Mouse (Mus musculus) CH12.LX (cell line): ENCODE measurements around the gene Afg1l.

ENCODE experiments used
- CHD1 ChIP-seq: IDR thresholded peaks from 2 replicates; pipeline ENCODE4 v1.6.1; 2012; ENCODE audit warnings: low read depth, low read length, improper control_type of control experiment, inconsistent platforms
- CTCF ChIP-seq, 2 experiments: IDR thresholded peaks in 1 of 2; conservative IDR thresholded peaks in 1 of 2; 2 replicates each; pipeline ENCODE4 v1.5.1; 2011 to 2012; ENCODE audit warnings: low read depth in 2 of 2, low read length in 2 of 2, improper control_type of control experiment in 1 of 2, inconsistent platforms in 1 of 2, mild to moderate bottlenecking in 1 of 2, moderate library complexity in 1 of 2
- KAT2A ChIP-seq: IDR thresholded peaks from 2 replicates; pipeline ENCODE4 v1.6.1; 2012; ENCODE audit warnings: low read length, improper control_type of control experiment, inconsistent platforms; ENCODE audit not compliant: insufficient replicate concordance
- MAZ ChIP-seq: IDR thresholded peaks from 2 replicates; pipeline ENCODE4 v1.6.1; 2012; ENCODE audit warnings: low read depth, mild to moderate bottlenecking, inconsistent platforms, low read length, improper control_type of control experiment, moderate library complexity
- POLR2A ChIP-seq: IDR thresholded peaks from 2 replicates; pipeline ENCODE4 v1.6.1; 2011; ENCODE audit warnings: low read depth, mild to moderate bottlenecking, improper control_type of control experiment, low read length
- SIN3A ChIP-seq: IDR thresholded peaks from 2 replicates; pipeline ENCODE4 v1.6.1; 2012; ENCODE audit warnings: low read length, improper control_type of control experiment, inconsistent platforms
- TBP ChIP-seq: conservative IDR thresholded peaks from 2 replicates; pipeline ENCODE4 v1.6.1; 2011; ENCODE audit warnings: low read depth, low read length, improper control_type of control experiment
- TCF12 ChIP-seq: IDR thresholded peaks from 2 replicates; pipeline ENCODE4 v1.6.1; 2014; ENCODE audit warnings: low read depth, mild to moderate bottlenecking, inconsistent platforms, low read length, improper control_type of control experiment
- ZC3H11A ChIP-seq: IDR thresholded peaks from 2 replicates; pipeline ENCODE4 v1.6.1; 2012; ENCODE audit warnings: low read depth, mild to moderate bottlenecking, inconsistent platforms, low read length, improper control_type of control experiment

- TF ChIP-seq ZC3H11A (no peak), KAT2A (no peak), MAZ (no peak), POLR2A (no peak), CTCF (conservative IDR thresholded peaks at IDR 0.05 in 1 of 2, IDR thresholded peaks at IDR 0.05 in 1 of 2; ENCODE audit: low read depth in 2 of 2, low read length in 2 of 2) (no peak), SIN3A (no peak), TBP (no peak), CHD1 (no peak), TCF12 (no peak)
Observed at GRCm38 (mm10) chr10:42346179-42346877, 132.0 kb downstream of the Afg1l start.
